Mouse (Mus musculus): ENCODE results near the gene Ppp2r5c.

The Ppp2r5c gene

DNA sequence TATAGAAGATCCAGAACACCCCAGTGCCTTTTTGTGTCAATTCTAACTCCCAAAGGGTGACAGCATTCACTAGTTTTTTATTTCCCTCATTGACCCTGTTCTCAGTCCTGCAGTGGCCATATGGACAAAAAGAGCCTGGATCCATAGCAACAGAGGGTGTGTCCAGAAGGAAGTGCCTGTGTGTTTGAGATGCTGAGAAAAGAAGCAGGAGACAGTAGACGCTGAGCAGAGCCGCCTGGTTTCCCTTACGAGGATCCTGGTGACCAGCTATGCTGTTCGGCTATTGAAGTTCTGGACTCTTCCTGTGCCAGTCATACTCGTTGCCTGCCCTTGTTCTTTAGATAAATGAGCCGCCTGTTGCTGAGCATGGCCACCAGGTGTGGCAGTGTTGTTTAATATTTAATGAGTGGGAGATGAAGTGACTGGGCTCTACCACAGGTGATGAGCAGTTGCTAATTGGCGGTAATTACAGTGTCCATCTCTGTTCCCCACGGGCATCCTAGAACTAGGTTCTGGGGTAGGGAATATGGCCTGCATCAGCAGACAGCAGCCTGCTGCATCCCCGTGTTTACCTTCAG is 65.0 kb downstream of the Ppp2r5c start:
- no peak for DNase-seq (ENCODE audit: low read depth)

DNA sequence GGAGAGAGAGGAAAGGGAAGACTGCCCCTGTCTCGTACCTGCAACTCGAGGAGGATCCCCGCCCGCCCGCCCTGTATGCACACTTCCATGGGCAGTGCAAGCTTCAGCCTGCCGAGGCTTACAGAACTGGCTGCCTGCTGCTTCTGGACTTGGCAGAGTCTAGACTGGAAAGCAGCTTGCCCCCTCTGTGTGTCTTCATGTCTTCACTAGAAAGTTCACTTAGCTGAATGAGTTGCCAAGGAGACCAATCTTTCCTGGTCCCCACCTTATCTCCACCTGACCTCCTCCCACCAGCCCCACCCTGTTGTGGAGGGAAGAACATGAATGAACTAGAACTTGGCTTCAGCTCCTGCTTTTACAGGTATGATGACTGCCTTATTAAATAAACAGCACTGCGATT is 66.0 kb downstream of the Ppp2r5c start:
- DNase-seq (ENCODE audit: low read depth): no peak

DNA sequence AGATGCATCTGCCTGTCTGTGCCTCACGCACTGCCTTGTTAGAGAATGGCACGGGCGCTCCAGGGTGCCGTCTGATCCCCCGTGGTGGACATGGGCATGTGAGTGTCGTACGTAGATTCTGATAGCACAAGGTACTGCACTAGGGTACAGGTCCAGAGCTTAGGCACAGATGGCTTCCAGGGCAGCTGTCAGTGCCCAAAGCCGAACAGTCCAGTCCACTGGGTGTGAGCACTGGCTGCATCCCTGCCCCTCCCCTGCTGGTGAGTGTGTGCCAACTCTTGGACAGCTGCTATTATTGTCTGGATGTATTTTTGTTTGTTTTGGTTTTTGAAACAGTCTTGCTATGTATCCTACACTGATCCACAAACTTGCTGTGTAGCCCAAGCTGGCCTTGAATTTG is 68.8 kb downstream of the Ppp2r5c start:
- no peak for DNase-seq (ENCODE audit: low read depth)

DNA sequence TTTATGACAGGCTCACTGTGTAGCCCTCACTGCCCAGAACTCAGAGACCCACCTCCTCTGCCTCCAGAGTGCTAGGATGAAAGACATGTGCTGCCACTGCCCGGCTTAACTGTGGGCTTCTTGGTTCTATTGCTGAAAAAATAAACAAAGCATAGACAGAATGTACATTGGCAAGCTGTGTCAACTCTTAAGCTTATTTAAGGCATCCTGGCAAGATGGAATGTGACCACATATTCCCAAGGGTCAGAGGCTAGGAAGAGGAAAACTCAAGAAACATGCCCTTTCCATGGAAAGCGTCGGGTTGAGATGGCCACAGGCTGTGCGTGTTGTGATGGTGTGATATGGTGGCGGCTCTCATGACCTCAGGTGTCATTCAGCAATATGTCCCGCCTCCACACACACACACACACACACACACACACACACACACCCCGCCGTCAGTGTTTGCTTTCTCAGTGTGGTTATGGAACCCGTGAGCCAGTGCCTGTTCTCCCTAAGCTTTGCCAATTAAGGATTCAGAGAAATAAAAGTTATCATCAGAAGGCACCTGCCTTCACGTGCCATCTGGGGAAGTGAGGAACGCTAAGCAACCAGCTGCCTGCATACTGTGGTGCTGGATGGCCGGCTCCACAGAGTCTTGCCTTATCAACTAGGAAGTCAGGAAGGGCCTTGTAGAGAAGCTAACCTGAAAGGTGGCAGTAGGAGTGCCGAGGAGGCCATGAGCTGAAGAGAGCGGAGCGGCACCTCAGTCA is 73.5 kb downstream of the Ppp2r5c start:
- DNase-seq (ENCODE audit: low read depth): peak; percentile 63

DNA sequence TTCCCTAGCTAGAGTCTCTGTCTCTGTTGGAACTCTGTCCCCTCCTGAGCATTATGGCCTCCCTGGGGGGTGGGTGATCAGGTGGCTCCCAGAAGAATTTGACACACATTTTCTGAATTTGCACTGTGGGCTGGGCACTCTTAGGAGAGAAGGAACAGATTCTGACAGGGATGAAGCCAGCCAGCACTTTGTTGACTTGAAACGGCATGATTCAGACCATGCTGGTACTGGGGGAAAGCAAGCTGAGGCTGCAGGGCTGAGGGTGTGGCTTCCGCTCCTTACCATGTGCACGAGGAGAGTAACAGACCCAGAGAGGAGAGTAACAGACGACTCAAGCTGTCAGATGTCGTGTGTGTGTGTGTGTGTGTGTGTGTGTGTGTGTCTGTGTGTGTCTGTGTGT is 76.6 kb downstream of the Ppp2r5c start:
- DNase-seq (ENCODE audit: low read depth): no peak

DNA sequence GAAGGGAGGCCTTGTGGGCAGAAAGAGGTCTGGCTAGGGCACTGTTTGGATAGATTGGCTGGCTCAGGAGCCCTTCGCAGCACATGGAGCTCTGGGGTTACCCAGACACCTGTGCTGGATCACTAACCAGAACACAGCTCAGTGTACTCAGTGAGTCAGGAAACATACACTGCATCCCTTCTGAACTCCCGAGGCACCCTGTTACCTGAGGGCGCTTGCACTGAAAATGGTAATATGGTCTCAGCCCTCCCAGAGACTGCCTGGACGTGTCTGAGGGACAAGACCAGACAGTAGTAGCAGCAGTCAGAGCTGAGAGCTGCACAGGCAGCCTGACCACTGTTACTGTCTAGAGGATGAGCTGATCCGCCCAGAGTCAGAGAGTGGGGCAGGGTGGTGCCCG is 85.8 kb downstream of the Ppp2r5c start:
- no peak for DNase-seq (ENCODE audit: low read depth)

DNA sequence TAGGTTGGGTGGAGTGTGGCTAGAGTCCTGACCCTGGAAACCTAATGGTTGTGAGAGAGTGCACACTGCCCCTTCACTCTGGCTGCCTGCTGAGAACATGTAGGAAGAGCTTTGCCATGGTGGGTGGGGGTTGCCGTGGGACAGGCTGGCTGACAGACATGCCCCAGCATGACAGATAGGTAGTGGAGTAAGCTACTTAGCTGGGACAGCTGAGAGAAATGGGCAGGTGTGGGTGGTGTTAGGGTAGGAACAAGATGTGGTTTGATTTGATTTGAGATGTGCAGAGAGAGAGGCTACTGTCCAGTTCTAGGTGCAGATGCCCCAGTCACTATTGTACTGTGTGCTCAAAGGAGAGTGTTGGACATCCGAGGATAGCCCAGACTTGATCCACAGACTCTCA is 86.2 kb downstream of the Ppp2r5c start:
- DNase-seq (ENCODE audit: low read depth): no peak

DNA sequence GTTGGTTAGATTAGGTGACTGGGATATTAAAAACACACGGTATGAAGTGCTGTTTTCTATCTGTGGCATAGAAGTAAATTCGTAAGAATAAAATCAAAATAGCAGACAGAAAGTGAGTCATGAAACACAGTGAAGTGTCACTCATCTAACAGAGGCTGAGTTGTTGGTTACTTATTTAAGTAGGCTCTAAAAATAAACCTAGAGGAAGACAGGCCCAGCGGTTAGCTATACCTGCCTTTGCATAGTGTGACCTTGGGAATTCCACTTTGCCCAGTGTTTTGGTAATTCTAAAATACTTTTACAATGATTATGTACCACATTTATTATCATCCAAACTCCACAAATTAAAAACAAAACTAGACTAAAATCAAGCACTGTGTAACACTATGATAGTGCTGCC is 86.9 kb downstream of the Ppp2r5c start:
- DNase-seq (ENCODE audit: low read depth): no peak

DNA sequence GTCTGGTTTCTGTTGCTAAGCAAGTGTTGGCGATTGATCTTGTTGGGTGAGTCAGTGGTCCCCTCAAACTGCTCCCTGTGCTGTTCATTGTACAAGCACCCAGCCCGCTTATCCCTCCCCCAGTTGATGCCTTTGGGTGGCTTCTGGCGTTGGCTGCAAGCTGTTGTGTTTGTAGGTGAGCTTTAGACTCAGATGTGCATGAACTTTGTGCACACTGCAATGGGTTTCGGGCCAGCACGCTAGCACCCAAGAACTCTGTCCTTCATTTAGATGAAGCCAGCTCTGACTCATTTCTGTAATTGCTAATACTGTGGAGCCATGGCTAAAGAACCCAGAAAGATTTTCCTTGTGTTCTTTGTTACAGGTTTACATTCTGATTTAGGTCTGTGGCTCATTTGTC is 88.4 kb downstream of the Ppp2r5c start:
- no peak for DNase-seq (ENCODE audit: low read depth)

DNA sequence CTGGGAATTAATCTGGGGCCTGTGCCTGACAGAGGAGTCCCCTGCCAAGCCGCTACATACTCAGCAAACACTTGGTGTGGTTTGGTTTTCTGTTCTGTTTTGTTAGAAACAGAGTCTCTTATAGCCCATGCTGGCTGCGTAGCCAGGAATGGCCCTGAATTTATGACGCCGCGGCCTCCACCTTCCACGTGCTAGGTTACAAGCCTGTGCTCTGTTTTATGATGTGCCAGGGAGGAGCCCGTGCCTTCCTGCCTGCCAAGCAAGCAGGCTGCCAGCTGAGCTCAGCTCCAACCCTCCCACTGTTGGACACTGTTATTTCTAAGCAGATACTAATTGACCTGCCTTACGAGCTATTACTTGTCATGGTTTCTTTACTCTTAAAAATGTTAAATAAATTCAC is 90.8 kb downstream of the Ppp2r5c start:
- no peak for DNase-seq (ENCODE audit: low read depth)

DNA sequence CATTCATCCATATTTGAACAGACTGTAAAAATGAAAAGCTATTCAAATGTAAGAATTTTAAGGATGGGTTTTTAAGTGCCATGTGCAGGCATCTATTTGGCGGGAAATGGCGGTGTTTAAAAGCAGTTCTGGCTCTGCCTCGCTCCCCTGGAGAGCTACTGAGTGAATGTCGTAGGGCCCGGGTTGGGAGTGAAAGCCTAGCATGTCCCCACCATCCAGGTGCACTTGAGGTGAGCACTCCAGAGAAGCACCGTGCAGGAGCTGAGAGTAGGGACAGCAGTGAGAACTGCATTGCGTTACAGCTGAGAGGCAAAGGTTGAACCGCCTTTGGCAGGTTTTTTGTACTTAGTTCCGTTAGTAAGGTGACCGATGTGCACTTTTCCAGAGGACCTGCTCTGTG is 92.4 kb downstream of the Ppp2r5c start:
- DNase-seq (ENCODE audit: low read depth): no peak

DNA sequence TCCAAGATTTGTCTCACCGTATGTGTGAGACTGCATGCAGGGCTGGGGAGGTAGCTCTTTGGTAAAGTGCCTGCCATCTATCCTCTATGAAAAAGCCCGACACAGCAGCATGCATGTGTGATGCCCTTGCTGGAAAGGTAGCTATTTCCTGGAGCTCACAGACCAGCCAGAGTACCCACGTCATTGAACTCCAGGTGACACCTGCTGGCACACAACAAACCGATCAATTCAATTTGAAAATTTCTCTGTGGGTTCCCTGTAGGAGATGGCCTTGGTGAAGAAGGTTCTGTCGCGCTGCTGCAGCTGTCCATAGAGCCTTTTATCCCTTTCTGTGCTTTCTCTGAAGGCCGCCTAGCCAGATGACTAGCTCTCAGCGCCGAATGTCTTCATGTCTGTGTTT is 92.9 kb downstream of the Ppp2r5c start:
- no peak for DNase-seq (ENCODE audit: low read depth)

DNA sequence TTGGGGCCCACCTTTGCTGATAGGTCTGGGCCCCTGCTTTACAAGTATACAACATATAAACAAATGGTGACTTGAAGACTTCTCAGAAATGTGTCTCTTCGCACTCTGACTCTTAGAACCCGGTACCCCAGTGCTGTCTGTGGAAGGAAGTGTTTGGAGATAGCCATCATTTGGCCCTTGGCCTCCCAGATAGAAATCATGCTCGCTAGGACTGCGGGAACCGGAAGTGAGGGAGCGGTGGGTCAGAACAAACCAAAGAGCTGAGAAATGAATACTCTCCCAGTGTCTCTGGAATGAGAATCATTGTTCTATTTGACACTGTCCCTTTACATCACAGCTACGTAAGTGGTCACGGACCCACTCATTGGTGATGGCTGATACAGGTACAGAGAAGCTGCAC is 93.4 kb downstream of the Ppp2r5c start:
- DNase-seq (ENCODE audit: low read depth): no peak

DNA sequence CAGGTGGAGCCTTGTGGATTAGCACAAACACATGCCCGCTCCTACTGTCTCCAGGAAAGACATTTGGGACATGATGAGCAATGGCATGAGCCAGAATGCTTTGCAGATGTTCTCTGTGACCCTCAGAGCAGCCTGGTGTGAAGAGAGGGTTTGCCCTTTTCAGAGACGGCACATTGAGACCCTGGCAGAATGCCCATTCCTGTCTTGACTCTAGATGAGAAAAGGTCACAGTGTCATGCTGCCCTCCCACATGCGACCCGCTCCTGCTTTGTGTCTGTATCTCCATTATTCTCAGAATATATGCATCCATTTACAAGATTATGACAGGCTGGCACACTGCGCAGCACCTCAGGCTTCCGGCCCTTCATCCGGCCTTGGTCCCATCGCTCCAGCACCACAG is 94.1 kb downstream of the Ppp2r5c start:
- no peak for DNase-seq (ENCODE audit: low read depth)

DNA sequence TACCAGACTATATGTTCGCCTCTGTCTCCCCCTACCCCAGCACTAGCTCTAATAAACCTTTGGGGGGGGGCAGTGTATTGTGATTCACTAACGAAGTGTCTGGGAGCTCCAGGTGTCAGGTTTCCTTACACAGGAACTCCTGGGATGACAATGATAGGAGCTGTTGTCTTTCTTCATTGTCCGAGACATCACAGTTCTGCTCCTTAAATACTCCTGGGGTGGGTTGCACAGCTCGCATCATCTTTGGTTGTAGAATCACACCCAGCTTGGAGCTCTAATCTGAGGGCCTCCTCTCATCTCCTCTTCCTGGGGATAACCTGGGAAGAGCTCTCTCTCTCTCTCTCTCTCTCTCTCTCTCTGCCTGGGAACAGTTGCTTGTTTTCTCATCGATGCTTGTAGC is 94.6 kb downstream of the Ppp2r5c start:
- DNase-seq (ENCODE audit: low read depth): no peak

DNA sequence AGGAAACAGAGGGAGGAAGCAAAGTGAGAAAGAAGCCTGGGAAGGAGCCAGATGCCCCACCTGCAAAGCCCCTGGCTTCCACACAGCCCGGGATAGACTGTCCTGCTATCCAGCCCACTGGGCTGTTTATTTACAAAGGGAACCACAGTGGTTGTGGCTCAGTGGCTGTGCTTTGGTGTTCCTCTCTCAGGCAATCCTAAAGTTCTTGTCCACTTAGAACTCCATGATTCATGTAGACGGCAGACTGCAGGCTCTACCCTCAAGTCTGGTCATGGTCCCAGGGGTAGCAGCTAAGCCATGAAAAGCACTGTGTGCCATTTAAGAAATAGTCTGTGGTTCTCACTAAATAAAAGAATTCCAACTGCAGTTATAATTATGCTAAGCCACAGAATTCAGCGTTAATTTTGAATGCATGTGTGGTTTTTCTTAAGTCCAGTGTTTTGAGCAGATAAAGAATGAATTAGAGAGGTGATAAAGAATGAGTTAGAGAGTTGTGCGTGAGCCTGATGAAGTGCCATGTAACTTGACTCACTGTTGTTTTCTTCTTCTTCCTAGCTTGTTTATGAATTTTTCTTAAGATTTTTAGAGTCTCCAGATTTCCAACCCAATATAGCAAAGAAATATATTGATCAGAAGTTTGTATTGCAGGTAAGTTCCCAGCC is 98.3 kb downstream of the Ppp2r5c start:
- DNase-seq (ENCODE audit: low read depth): peak; percentile 25

DNA sequence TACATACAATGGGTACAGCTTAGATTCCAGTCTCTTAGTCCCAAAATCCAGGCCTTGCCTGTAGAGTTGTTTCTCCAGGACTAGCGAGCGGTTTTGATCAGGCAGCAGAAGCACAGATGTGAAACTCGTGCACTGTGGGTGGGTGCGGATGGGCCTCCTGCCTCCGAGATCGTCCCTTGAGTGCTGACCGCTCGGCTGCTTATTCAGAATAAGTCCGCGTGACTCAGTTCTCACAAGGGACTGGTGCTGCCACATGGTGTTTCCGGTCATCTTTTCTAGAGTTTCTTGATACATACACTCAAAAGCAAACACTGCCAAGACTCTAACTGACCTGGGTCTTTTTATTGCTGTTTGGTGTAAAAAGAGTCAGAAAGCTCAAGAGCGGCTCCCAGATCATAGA is 100.7 kb downstream of the Ppp2r5c start:
- DNase-seq (ENCODE audit: low read depth): no peak

DNA sequence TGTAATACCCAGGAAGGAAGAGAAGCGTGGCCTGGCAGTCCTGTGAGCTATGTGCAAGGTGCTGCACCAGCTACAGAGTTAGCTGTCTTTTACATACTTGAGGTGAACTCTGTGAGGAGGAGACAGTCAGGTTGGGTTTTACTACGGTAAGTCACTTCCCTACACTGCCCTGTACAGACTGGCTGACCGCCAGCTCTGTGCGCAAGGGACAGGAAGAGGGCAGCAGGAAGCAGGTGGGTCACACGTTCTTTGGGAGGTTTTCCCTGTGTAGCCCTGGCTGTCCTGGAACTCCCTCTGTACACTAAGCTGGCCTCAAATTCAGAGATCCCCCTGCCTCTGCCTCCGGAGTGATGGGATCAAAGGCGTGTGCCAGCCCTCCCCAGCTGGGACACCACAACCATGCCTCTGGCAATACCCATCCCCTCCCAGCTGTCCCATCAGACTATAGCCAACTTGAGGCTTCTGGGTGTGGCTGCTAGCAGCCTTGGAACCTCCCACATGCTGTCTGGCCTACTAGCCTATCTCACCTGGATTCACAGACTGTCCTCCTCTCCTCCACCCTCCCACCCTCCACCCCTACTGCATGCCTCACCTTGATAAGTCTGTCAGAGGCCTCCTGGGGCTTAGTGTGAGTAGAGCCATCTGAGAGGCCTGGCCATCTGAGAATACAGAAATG is 102.7 kb downstream of the Ppp2r5c start:
- DNase-seq (ENCODE audit: low read depth): no peak

DNA sequence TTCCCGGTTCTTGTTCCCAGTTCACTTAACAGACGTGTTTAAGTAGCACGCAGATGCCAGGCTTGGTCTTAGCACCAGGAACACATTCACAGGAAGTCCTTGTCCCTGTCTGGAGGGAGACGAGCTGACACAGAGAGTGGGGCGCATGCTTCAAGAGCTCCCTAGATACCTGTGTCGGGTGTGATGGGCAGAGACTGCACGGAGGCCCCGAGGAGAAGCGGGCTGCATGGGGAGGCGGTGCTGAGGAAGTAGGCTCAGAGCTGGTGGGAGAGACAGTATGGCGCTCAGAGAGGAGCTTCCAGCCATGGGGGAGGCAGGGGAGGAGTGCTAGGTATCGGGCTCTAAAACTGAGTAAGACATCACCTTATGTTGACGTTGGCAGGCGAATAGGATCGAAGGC is 103.4 kb downstream of the Ppp2r5c start:
- DNase-seq (ENCODE audit: low read depth): no peak

DNA sequence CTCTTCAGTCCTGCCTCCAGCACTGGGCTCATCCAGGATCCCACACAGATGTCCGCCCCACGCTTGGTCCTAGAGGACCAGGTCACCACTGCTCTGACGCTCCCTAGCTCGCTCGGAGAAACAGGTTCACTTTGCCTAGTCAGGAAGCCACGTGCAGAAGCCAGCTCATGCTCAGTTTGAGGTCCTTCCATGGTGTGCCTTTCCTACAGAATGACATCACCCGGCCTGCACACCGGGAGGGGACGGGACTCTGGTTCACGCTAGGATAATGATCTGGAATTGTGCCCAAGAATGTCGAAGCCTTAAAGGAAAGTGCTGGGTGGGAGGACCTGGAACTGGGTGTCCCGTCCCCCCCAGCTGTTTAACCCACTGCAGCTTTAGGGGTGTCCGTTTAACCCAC is 105.2 kb downstream of the Ppp2r5c start:
- DNase-seq (ENCODE audit: low read depth): no peak

DNA sequence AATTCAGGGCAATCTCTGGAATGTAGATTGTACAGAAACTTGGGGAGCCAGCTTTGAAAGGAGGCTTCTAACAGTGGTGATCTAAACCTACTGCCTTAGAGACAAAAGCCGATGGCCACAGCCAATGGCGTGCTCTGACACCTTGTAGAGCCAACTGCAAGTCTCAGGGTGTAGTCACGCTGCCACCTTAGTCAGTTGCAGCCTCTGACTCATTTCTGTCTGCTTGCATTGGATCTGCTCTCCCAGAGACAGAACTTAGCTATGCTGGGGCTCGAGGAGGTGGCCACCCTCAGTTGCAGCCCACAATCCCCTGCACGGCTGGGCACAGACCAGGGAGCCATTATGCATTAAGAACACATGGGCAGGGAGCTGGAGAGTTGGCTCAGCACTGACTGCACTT is 106.4 kb downstream of the Ppp2r5c start:
- DNase-seq (ENCODE audit: low read depth): no peak

DNA sequence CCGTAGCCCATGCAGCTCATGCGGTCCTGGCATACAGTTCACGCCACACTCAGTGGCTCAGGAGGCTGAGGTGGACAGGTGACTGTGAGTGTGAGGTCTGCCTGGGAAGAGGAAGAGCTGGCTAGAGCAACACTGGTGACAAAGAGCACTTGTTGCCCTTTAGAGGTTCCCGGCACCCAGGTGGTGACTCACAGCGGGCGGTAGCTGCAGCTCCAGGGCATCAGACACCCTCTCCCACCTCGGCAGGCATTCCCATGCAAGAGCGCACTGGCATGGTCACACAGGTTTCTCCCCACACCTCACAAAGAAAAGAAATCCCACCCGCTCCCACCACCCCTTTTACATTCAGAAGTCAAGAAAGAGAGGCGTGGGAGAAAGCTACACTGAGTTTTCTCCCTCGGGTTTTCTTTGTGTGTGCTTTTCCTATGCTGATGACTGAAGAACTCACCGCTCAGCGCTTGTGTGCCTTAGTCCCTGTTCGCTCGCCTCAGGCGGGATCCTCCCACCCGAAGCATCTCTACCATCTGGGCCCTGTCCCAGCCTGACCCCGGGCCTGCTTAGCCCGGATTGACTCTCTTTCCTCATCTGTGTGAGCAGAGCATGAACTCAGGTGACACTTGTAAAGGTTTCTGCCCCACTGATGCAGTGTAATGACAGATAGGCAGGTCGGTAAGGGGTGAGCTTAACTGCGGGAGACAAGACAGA is 108.8 kb downstream of the Ppp2r5c start:
- DNase-seq (ENCODE audit: low read depth): no peak
